Mouse (Mus musculus): ENCODE measurements around the gene Grap.

GRCm38 (mm10) chr11:61648749-61649115, 4.3 kb upstream of the Grap start:
- TF ChIP-seq CTCF (IDR thresholded peaks at IDR 0.05; ENCODE audit: low read depth) (no peak), EP300 (optimal IDR thresholded peaks at IDR 0.05) (no peak)
